Mouse (Mus musculus): ENCODE data around the gene Tph1.

Gene Tph1

GRCm38 (mm10) chr7:46601097-46601496, 71.2 kb downstream of the Tph1 start:
- no peak for DNase-seq (ENCODE audit: low spot score in 2 of 2)

GRCm38 (mm10) chr7:46597006-46597405, 75.3 kb downstream of the Tph1 start:
- DNase-seq (ENCODE audit: low spot score in 2 of 2), result no peak
